Mouse (Mus musculus): ENCODE results near the gene Ncmap.

Ncmap gene

DNA sequence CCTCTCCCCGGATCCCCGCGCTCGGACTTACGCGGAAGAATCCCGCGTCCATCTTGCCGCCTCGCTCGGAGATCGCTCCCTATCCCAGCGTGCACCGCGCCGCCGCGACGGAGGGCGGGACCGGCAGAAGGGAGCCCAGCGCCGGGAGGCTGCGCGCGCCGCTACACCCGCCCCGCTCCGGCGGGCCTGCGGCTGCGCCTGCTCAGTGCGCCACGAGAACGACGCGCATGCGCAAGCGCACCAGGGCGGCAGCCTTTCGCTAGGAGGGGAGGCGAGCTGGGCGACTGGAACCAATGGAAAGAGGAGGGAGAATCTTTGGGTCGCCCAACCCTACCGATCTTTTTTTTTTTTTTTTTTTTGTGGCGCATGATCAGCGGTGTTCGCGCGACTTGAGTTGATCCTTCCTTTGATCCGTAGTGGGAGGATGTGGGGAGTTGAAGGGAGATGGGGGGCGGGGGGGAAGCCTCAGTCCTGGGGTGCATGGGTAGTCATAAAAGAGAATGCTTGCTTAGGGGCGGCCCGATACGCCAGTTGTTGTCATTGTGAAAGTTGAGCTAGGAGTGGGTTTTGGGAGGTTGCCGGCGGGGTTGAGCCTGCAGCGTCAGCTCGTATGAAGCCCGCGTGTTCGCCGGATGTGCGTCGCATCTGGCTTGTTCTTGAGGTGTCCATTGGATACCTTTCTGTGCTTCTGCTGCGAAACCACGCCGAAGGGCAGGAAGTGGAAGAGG is 44.8 kb downstream of the Ncmap start, which contains the start of gene Srrm1:
Srrm1 (minus strand) TSS at position 256 of the 728 bp plus-strand sequence.
- peak; percentile 96 to 98 for DNase-seq (ENCODE audit: low spot score in 2 of 2)

DNA sequence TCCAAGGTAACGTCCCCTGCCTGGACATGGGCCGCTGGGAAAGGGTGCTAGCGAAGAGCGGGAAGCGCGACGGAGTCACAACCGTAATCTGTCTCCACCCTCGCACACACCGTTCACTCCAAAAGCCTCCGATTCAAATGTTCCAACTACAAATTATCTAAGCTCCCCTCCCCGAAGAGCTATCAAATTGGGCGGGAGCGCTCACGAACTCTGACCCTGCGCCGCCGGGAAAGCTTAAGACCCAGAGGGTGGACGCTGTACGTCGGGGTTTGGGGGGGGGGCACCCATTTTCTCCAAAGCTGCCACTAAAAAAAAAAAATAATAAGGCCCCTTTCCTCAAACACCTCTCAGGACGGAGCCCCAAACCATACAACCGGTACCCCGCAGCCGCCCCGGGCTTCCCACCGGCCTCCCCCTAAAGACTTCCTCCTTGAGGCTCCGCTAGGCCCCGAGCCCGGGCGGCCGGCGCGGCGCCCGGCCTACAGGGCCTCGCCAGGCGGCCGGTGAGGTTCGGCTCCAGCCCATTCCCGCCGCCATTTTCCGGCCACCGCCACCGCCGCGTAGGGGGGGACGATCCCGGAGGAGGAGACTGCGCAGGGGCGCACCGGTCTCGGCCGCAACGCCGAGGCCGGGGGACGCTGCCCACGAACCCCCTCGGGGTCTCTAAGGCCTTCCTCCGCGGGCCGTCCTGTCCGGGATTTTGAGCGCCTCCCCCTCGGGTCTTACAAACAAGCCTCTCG is 45.5 kb downstream of the Ncmap start:
- DNase-seq (ENCODE audit: low spot score in 2 of 2), result no peak

DNA sequence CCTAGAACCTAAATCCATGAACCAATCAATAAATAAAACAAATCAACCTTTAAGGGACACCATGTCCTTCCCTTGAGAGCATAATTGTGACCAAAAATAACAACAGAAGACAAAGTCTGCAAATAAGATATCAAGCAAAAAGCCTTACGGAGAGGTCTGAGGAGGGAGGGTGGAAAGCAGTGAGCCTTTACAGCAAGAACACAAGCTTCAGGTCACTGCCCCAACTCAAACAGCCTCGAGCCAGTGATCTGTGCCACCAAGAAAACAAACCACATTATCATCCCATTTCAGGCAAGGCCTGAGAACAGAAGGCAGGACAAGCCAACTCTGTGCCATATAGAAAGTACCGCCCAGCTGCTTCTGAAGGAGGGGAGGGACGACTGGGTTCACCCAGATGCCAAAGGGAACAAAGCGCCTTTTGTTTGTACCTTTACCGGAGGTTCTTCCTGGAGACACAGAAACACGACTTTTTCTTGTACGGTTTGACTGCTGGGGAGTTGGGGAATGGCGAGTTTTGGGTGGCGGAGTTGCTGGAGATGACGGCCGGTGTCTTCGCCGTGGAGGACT is 60.6 kb downstream of the Ncmap start:
- no peak for DNase-seq (ENCODE audit: low spot score in 2 of 2)

DNA sequence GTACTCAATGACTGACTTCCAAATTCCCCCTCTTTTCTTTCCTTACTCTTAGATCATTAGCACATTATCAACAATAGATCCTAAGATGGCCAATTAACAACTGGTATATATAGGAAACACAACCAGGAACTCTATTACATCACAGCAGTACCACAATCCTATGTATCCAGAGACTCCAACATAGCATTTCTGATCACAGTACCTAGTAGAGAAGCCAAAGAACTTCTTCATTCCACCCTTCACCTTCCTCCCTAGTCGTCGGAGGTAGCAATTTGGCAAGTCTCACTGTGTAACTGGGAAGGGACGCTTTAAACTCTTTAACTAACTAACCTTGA is 62.0 kb downstream of the Ncmap start:
- no peak for DNase-seq (ENCODE audit: low spot score in 2 of 2)

DNA sequence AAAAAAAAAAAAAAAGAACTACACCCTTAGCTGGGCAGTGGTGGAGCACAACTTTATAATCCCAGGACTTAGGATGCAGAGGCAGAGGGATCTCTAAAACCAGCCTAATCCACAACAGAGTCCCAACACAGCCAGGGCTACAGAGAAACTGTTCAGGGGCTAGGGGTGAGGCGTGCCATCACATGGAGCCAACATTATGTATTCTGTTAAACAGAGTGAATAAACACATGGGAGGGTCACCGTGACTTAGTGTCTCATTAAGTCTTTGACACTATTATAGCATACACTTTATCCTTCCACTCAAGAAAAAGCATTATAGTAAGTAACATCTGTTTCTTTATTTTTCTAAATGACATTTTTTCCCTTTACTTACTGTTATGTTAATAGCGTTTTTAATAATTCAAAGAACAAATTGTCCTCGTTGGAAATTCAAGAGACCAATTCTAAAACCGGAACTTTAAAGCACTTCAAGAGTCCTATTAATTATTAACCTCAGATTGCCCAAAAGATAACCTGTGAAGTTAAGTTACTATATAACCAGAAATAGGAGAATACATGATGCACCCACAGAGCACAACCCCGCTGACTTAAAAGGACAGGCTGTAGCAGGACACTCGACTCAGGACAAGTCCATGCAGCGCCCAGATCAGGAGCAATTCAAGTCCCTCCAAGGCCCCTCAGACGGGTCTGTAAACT is 62.6 kb downstream of the Ncmap start:
- no peak for DNase-seq (ENCODE audit: low spot score in 2 of 2)

DNA sequence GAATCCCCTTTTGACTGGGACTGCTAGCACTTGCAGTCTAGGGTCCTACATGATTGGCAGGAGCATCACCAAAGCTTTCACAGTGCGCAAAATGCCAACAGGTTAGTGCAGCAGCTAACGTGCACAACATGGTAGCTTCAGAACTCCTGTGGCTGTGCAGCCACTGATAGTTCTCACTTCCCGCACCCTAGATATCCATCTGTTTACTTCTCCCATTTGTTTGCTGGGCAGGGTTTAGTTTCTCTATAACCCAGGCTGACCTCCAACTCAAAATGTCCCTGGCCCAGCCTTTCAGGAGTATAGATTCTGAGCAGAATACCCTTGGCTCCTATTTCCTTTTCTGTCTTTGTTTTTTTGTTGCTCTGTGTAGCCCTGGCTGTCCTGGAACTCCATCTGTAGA is 71.6 kb downstream of the Ncmap start:
- no peak for DNase-seq (ENCODE audit: low spot score in 2 of 2)

DNA sequence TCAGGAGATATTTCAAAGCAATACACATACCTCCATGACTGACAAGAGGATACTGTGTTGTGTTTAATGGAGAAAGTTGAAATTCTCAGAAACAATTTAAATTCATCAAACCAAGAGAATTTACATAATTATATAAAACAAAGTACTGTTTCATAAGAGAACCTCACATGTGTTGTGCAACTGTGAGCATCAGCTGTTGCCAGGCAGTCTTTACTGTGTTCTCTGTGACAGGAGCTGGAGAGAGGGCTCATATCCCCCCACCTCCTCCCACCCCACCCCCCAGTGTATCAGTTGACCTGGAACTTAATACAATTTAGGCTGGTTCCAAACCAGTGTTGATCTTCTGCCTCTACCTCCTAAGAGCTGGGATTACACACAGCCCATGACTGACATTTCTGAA is 72.0 kb downstream of the Ncmap start:
- no peak for DNase-seq (ENCODE audit: low spot score in 2 of 2)

DNA sequence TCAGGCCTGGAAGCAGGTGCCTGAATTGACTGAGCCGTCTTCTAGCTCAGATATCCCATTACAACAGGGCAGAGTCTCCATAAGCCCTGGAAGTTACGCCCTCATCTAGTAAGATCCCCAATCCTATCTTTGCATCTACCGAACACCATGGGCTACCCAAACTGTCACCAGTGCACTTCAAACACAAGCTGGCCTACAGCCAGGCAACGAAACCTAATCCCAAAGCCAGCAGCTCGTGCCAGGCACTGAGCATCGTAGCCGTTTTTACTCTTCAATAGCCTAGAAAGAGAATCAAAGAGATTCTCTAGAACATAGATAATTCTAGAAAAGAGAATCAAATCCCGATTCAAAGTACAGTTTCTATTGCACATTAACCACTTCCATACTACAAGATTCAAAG is 75.0 kb downstream of the Ncmap start:
- DNase-seq (ENCODE audit: low spot score in 2 of 2), result no peak

Data from natural killer cell, adult 2 months (primary cell).